Mouse (Mus musculus): Measurements from ENCODE around the gene Dcaf15. TPM values are rescaled to one million over a fixed set of nuclear protein-coding genes. Genes with fewer than 3 reads are reported as not detected.

Gene Dcaf15
- 16.5 and 19.0 TPM in 2 replicates for polyA plus RNA-seq (2014; fragmentation: Nextera tagmentation; extraction: Ambion mirVana)

GRCm38 (mm10) chr8:84104697-84105609 lies at the start of gene Dcaf15:
Gene Dcaf15, minus strand, starts transcription at chr8:84104768.
- no peaks in the 10 kb centered on the region for H3K27me3 ChIP-seq (ENCODE audit: control insufficient read depth, insufficient read depth, low read length)
- peak; percentile 96 for ATAC-seq (ENCODE audit: low read depth)
- H3K9ac ChIP-seq (replicated peaks; ENCODE audit: low read depth, low read length), result peak within 1 kb of the TSS; percentile 72
- peak within 1 kb of the TSS; percentile 60 for H3K4me3 ChIP-seq (ENCODE audit: low read depth, low read length)
- H3K4me1 ChIP-seq (ENCODE audit: control insufficient read depth, insufficient read depth, low read length), result peaks cover 21% of the 10 kb centered on the region
- peak within 1 kb of the TSS; percentile 84 for H3K4me2 ChIP-seq (ENCODE audit: low read depth, low read length)
- H3K36me3 ChIP-seq (ENCODE audit: control insufficient read depth, insufficient read depth, low read length), result peaks cover 15% of the 10 kb centered on the region
- peak within 1 kb of the TSS; percentile 94 for H3K27ac ChIP-seq (ENCODE audit: low read depth, low read length)
- 5% methylated on average over 42 of the region's 42 CpGs for WGBS
- no peaks in the 10 kb centered on the region for H3K9me3 ChIP-seq (ENCODE audit: control insufficient read depth, low read length)

GRCm38 (mm10) chr8:84149181-84149580 lies 44.6 kb upstream of the Dcaf15 start:
- no peak for ATAC-seq (ENCODE audit: low read depth)
- H3K9me3 ChIP-seq (ENCODE audit: control insufficient read depth, low read length), result no peaks in the 10 kb centered on the region
- H3K27me3 ChIP-seq (ENCODE audit: control insufficient read depth, insufficient read depth, low read length), result no peaks in the 10 kb centered on the region
- H3K4me1 ChIP-seq (ENCODE audit: control insufficient read depth, insufficient read depth, low read length), result peaks cover 13% of the 10 kb centered on the region
- no peak overlapping the region for H3K4me2 ChIP-seq (ENCODE audit: low read depth, low read length)
- H3K9ac ChIP-seq (replicated peaks; ENCODE audit: low read depth, low read length), result no peak overlapping the region
- H3K36me3 ChIP-seq (ENCODE audit: control insufficient read depth, insufficient read depth, low read length), result peaks cover 8% of the 10 kb centered on the region
- H3K27ac ChIP-seq (ENCODE audit: low read depth, low read length), result no peak overlapping the region
- 76% methylated on average over 3 of the region's 3 CpGs for WGBS
- H3K4me3 ChIP-seq (ENCODE audit: low read depth, low read length), result no peak overlapping the region

GRCm38 (mm10) chr8:84148531-84148850 lies 43.9 kb upstream of the Dcaf15 start:
- peaks cover 13% of the 10 kb centered on the region for H3K4me1 ChIP-seq (ENCODE audit: control insufficient read depth, insufficient read depth, low read length)
- ATAC-seq (ENCODE audit: low read depth), result peak; percentile 3; the same call in 1 of the 2 replicates
- no peaks in the 10 kb centered on the region for H3K27me3 ChIP-seq (ENCODE audit: control insufficient read depth, insufficient read depth, low read length)
- no peaks in the 10 kb centered on the region for H3K9me3 ChIP-seq (ENCODE audit: control insufficient read depth, low read length)
- peak overlapping the region; percentile 81 for H3K4me2 ChIP-seq (ENCODE audit: low read depth, low read length)
- H3K36me3 ChIP-seq (ENCODE audit: control insufficient read depth, insufficient read depth, low read length), result peaks cover 14% of the 10 kb centered on the region
- H3K4me3 ChIP-seq (ENCODE audit: low read depth, low read length), result peak overlapping the region; percentile 69
- no peak overlapping the region for H3K27ac ChIP-seq (ENCODE audit: low read depth, low read length)
- 92% methylated on average over 5 of the region's 5 CpGs for WGBS
- H3K9ac ChIP-seq (replicated peaks; ENCODE audit: low read depth, low read length), result peak overlapping the region; percentile 77; the same call in 1 of the 2 replicates

- ATAC-seq (ENCODE audit: low read depth), result peak; percentile 94
- H3K9me3 ChIP-seq (ENCODE audit: control insufficient read depth, low read length), result no peaks in the 10 kb centered on the region
- H3K27ac ChIP-seq (ENCODE audit: low read depth, low read length), result peak within 1 kb of the TSS; percentile 57; the same call in 1 of the 2 replicates
- H3K4me3 ChIP-seq (ENCODE audit: low read depth, low read length), result peak within 1 kb of the TSS; percentile 69
- 18% methylated on average over 47 of the region's 49 CpGs for WGBS
- peak within 1 kb of the TSS; percentile 81 for H3K4me2 ChIP-seq (ENCODE audit: low read depth, low read length)
- peaks cover 19% of the 10 kb centered on the region for H3K36me3 ChIP-seq (ENCODE audit: control insufficient read depth, insufficient read depth, low read length)
- peak within 1 kb of the TSS; percentile 77 for H3K9ac ChIP-seq (replicated peaks; ENCODE audit: low read depth, low read length)
- peaks cover 13% of the 10 kb centered on the region for H3K4me1 ChIP-seq (ENCODE audit: control insufficient read depth, insufficient read depth, low read length)
- H3K27me3 ChIP-seq (ENCODE audit: control insufficient read depth, insufficient read depth, low read length), result no peaks in the 10 kb centered on the region
Observed at GRCm38 (mm10) chr8:84147769-84148530, 43.4 kb upstream of the Dcaf15 start, which contains the start of the genes Cc2d1a and 4930432K21Rik. Gene Cc2d1a, minus strand, starts transcription at chr8:84147936. Gene 4930432K21Rik, plus strand, starts transcription at chr8:84148025.

- Histone ChIP-seq H3K27ac (ENCODE audit: low read depth, low read length) (no peak overlapping the region), H3K4me2 (ENCODE audit: low read depth, low read length) (peak overlapping the region; percentile 81), H3K9me3 (ENCODE audit: control insufficient read depth, low read length) (no peaks in the 10 kb centered on the region), H3K4me3 (ENCODE audit: low read depth, low read length) (peak overlapping the region; percentile 69), H3K9ac (replicated peaks; ENCODE audit: low read depth, low read length) (peak overlapping the region; percentile 77), H3K4me1 (ENCODE audit: control insufficient read depth, insufficient read depth, low read length) (peaks cover 13% of the 10 kb centered on the region), H3K27me3 (ENCODE audit: control insufficient read depth, insufficient read depth, low read length) (no peaks in the 10 kb centered on the region), H3K36me3 (ENCODE audit: control insufficient read depth, insufficient read depth, low read length) (peaks cover 25% of the 10 kb centered on the region)
- WGBS, result 5% methylated on average over 14 of the region's 14 CpGs
- ATAC-seq (ENCODE audit: low read depth), result peak; percentile 54
Observed at GRCm38 (mm10) chr8:84147324-84147766, 42.8 kb upstream of the Dcaf15 start.

GRCm38 (mm10) chr8:84144636-84145245 lies 40.2 kb upstream of the Dcaf15 start:
- 94% methylated on average over 8 of the region's 8 CpGs for WGBS
- Histone ChIP-seq H3K4me2 (ENCODE audit: low read depth, low read length) (no peak overlapping the region), H3K9me3 (ENCODE audit: control insufficient read depth, low read length) (no peaks in the 10 kb centered on the region), H3K9ac (replicated peaks; ENCODE audit: low read depth, low read length) (no peak overlapping the region), H3K4me3 (ENCODE audit: low read depth, low read length) (no peak overlapping the region), H3K36me3 (ENCODE audit: control insufficient read depth, insufficient read depth, low read length) (peaks cover 41% of the 10 kb centered on the region), H3K27ac (ENCODE audit: low read depth, low read length) (no peak overlapping the region), H3K4me1 (ENCODE audit: control insufficient read depth, insufficient read depth, low read length) (peaks cover 13% of the 10 kb centered on the region), H3K27me3 (ENCODE audit: control insufficient read depth, insufficient read depth, low read length) (no peaks in the 10 kb centered on the region)
- ATAC-seq (ENCODE audit: low read depth), result no peak

- no peak overlapping the region for H3K4me2 ChIP-seq (ENCODE audit: low read depth, low read length)
- H3K9me3 ChIP-seq (ENCODE audit: control insufficient read depth, low read length), result no peaks in the 10 kb centered on the region
- H3K4me3 ChIP-seq (ENCODE audit: low read depth, low read length), result no peak overlapping the region
- no peaks in the 10 kb centered on the region for H3K27me3 ChIP-seq (ENCODE audit: control insufficient read depth, insufficient read depth, low read length)
- no peak overlapping the region for H3K27ac ChIP-seq (ENCODE audit: low read depth, low read length)
- WGBS, result 96% methylated on average over 4 of the region's 4 CpGs
- no peaks in the 10 kb centered on the region for H3K4me1 ChIP-seq (ENCODE audit: control insufficient read depth, insufficient read depth, low read length)
- peaks cover 77% of the 10 kb centered on the region for H3K36me3 ChIP-seq (ENCODE audit: control insufficient read depth, insufficient read depth, low read length)
- no peak for ATAC-seq (ENCODE audit: low read depth)
- no peak overlapping the region for H3K9ac ChIP-seq (replicated peaks; ENCODE audit: low read depth, low read length)
Observed at GRCm38 (mm10) chr8:84140838-84141237, 36.3 kb upstream of the Dcaf15 start.

- 92% methylated on average over 3 of the region's 3 CpGs for WGBS
- H3K27ac ChIP-seq (ENCODE audit: low read depth, low read length), result no peak overlapping the region
- H3K9me3 ChIP-seq (ENCODE audit: control insufficient read depth, low read length), result no peaks in the 10 kb centered on the region
- peaks cover 89% of the 10 kb centered on the region for H3K36me3 ChIP-seq (ENCODE audit: control insufficient read depth, insufficient read depth, low read length)
- no peak overlapping the region for H3K9ac ChIP-seq (replicated peaks; ENCODE audit: low read depth, low read length)
- H3K4me1 ChIP-seq (ENCODE audit: control insufficient read depth, insufficient read depth, low read length), result no peaks in the 10 kb centered on the region
- H3K4me3 ChIP-seq (ENCODE audit: low read depth, low read length), result no peak overlapping the region
- no peaks in the 10 kb centered on the region for H3K27me3 ChIP-seq (ENCODE audit: control insufficient read depth, insufficient read depth, low read length)
- ATAC-seq (ENCODE audit: low read depth), result no peak
- H3K4me2 ChIP-seq (ENCODE audit: low read depth, low read length), result no peak overlapping the region
Observed at GRCm38 (mm10) chr8:84137848-84138247, 33.3 kb upstream of the Dcaf15 start.
